Mouse (Mus musculus) kidney, embryonic 14.5 days (tissue): ENCODE data around the gene 1110032A03Rik. TPM values are rescaled to one million over a fixed set of nuclear protein-coding genes. Genes with fewer than 3 reads are reported as not detected.
A peak's percentile ranks its signal among the peaks of the same experiment; 100 is the strongest.

ENCODE experiments used
- ATAC-seq: fragments of 200-750 bp; cut with Nextera tagmentation; 2 replicates; pipeline ENCODE4 v1.8.0; 2017; ENCODE audit warnings: moderate number of reproducible peaks, mild to moderate bottlenecking, moderate TSS enrichment, moderate library complexity; ENCODE audit not compliant: low FRiP score, low TSS enrichment
- H3K27ac ChIP-seq: fragments of 300-500 bp; sonication (generic); 2 replicates; pipeline ENCODE4 v1.5.1; 2014; ENCODE audit warnings: low read depth, mild to moderate bottlenecking, low read length, moderate library complexity, mixed read lengths
- H3K27me3 ChIP-seq: fragments of 300-500 bp; sonication (generic); 2 replicates; pipeline ENCODE4 v1.6.1; 2014; ENCODE audit warnings: mild to moderate bottlenecking, low read length; ENCODE audit not compliant: control insufficient read depth, insufficient read depth
- H3K36me3 ChIP-seq: fragments of 300-500 bp; sonication (generic); 2 replicates; pipeline ENCODE4 v1.6.1; 2014; ENCODE audit warnings: low read length, mixed read lengths; ENCODE audit not compliant: control insufficient read depth, insufficient read depth
- H3K4me1 ChIP-seq: fragments of 300-500 bp; sonication (generic); 2 replicates; pipeline ENCODE4 v1.6.1; 2014; ENCODE audit warnings: low read length, mixed read lengths; ENCODE audit not compliant: control insufficient read depth, insufficient read depth
- H3K4me2 ChIP-seq: fragments of 300-500 bp; sonication (generic); replicated peaks from 2 replicates; pipeline ENCODE4 v1.6.1; 2014; ENCODE audit warnings: low read depth, mild to moderate bottlenecking, low read length
- H3K4me3 ChIP-seq: fragments of 300-500 bp; sonication (generic); 2 replicates; pipeline ENCODE4 v1.5.1; 2014; ENCODE audit warnings: mild to moderate bottlenecking, low read length
- H3K9ac ChIP-seq: fragments of 300-500 bp; sonication (generic); 2 replicates; pipeline ENCODE4 v1.6.1; 2014; ENCODE audit warnings: low read depth, mild to moderate bottlenecking, low read length, moderate library complexity
- H3K9me3 ChIP-seq: fragments of 300-500 bp; sonication (generic); 2 replicates; pipeline ENCODE4 v1.6.1; 2016; ENCODE audit warnings: low read length; ENCODE audit not compliant: control insufficient read depth
- WGBS: fragments of 180-500 bp; shearing (Covaris S2); extraction: QIAGEN DNeasy Blood & Tissue Kit; methylation state at CpG from one replicate; pipeline ENCODE4 v1.1.7; 2014; 5-methylcytosine and 5-hydroxymethylcytosine counted together
- polyA plus RNA-seq: library from polyadenylated mRNA; unstranded; fragments of >200 nt; fragmentation: Nextera tagmentation; extraction: Ambion mirVana; gene quantifications from 2 replicates; pipeline ENCODE4 v1.2.1, GENCODE M21; 2014

Gene 1110032A03Rik
- polyA plus RNA-seq, 1 experiment from 2014 or later: 35.7 TPM

- no peak for ATAC-seq
- Histone ChIP-seq H3K9me3 (no peaks in the 10 kb centered on the region), H3K4me3 (no peak overlapping the region), H3K36me3 (no peaks in the 10 kb centered on the region), H3K27ac (no peak overlapping the region), H3K4me2 (no peak overlapping the region), H3K4me1 (0 out of 2 replicates have a peak, but pooled peaks cover 3% of the 10 kb centered on the region), H3K27me3 (no peaks in the 10 kb centered on the region), H3K9ac (no peak overlapping the region)
- 72% methylated on average over 1 of the region's 1 CpGs for WGBS
Measured at GRCm38 (mm10) chr9:50763331-50763730, 12.0 kb downstream of the 1110032A03Rik start.

GRCm38 (mm10) chr9:50761520-50762243 lies 13.6 kb downstream of the 1110032A03Rik start:
- no peak for ATAC-seq
- H3K4me3 ChIP-seq: no peak overlapping the region
- H3K9me3 ChIP-seq: no peaks in the 10 kb centered on the region
- no peaks in the 10 kb centered on the region for H3K36me3 ChIP-seq
- no peaks in the 10 kb centered on the region for H3K27me3 ChIP-seq
- no peak overlapping the region for H3K9ac ChIP-seq
- 63% methylated on average over 6 of the region's 6 CpGs for WGBS
- H3K27ac ChIP-seq: no peak overlapping the region
- H3K4me1 ChIP-seq: no peaks in the 10 kb centered on the region
- no peak overlapping the region for H3K4me2 ChIP-seq

GRCm38 (mm10) chr9:50756711-50757110 lies 18.6 kb downstream of the 1110032A03Rik start:
- H3K27me3 ChIP-seq: no peaks in the 10 kb centered on the region
- no peak for ATAC-seq
- no peaks in the 10 kb centered on the region for H3K9me3 ChIP-seq
- no peaks in the 10 kb centered on the region for H3K4me1 ChIP-seq
- H3K4me2 ChIP-seq: no peak overlapping the region
- no peak overlapping the region for H3K9ac ChIP-seq
- no peak overlapping the region for H3K27ac ChIP-seq
- H3K36me3 ChIP-seq: no peaks in the 10 kb centered on the region
- WGBS: 61% methylated on average over 5 of the region's 5 CpGs
- H3K4me3 ChIP-seq: no peak overlapping the region

GRCm38 (mm10) chr9:50753947-50754346 lies 21.4 kb downstream of the 1110032A03Rik start:
- Histone ChIP-seq H3K9ac (no peak overlapping the region), H3K27me3 (no peaks in the 10 kb centered on the region), H3K9me3 (no peaks in the 10 kb centered on the region), H3K36me3 (no peaks in the 10 kb centered on the region), H3K4me1 (no peaks in the 10 kb centered on the region), H3K27ac (no peak overlapping the region), H3K4me2 (no peak overlapping the region), H3K4me3 (no peak overlapping the region)
- WGBS: 68% methylated on average over 7 of the region's 7 CpGs
- ATAC-seq: no peak

GRCm38 (mm10) chr9:50752784-50753615 lies 22.3 kb downstream of the 1110032A03Rik start:
- Histone ChIP-seq H3K9ac (no peak overlapping the region), H3K27ac (0 out of 2 replicates have a peak overlapping the region, but pooled peaks have one; percentile 30)

GRCm38 (mm10) chr9:50752054-50752602 lies 23.2 kb downstream of the 1110032A03Rik start, which contains the start of gene Hspb2:
Gene Hspb2, minus strand, starts transcription at chr9:50752354.
- no peaks in the 10 kb centered on the region for H3K4me1 ChIP-seq
- ATAC-seq: peak; percentile 25; the same call in 1 of the 2 replicates
- no peak within 1 kb of the TSS for H3K4me3 ChIP-seq
- no peaks in the 10 kb centered on the region for H3K36me3 ChIP-seq
- 70% methylated on average over 14 of the region's 14 CpGs for WGBS
- no peak within 1 kb of the TSS for H3K4me2 ChIP-seq
- 0 out of 2 replicates have a peak within 1 kb of the TSS, but pooled peaks have one; percentile 30 for H3K27ac ChIP-seq
- no peak within 1 kb of the TSS for H3K9ac ChIP-seq
- H3K9me3 ChIP-seq: no peaks in the 10 kb centered on the region
- H3K27me3 ChIP-seq: 0 out of 2 replicates have a peak, but pooled peaks cover 5% of the 10 kb centered on the region

More at GRCm38 (mm10) chr9:50752784-50753615, 22.3 kb downstream of the 1110032A03Rik start:
- WGBS: 60% methylated on average over 17 of the region's 17 CpGs
- no peak overlapping the region for H3K4me2 ChIP-seq
- H3K36me3 ChIP-seq: no peaks in the 10 kb centered on the region
- peak; percentile 67 for ATAC-seq
- H3K27me3 ChIP-seq: 0 out of 2 replicates have a peak, but pooled peaks cover 3% of the 10 kb centered on the region
- no peak overlapping the region for H3K4me3 ChIP-seq
- H3K9me3 ChIP-seq: no peaks in the 10 kb centered on the region
- no peaks in the 10 kb centered on the region for H3K4me1 ChIP-seq

GRCm38 (mm10) chr9:50751323-50751722 lies 24.0 kb downstream of the 1110032A03Rik start, which contains the start of gene Cryab:
Gene Cryab, plus strand, starts transcription at chr9:50751325.
- no peak within 1 kb of the TSS for H3K27ac ChIP-seq
- no peak within 1 kb of the TSS for H3K9ac ChIP-seq
- no peaks in the 10 kb centered on the region for H3K4me1 ChIP-seq
- no peak within 1 kb of the TSS for H3K4me3 ChIP-seq
- ATAC-seq: no peak
- H3K4me2 ChIP-seq: no peak within 1 kb of the TSS
- no peaks in the 10 kb centered on the region for H3K36me3 ChIP-seq
- WGBS: 77% methylated on average over 22 of the region's 22 CpGs
- H3K27me3 ChIP-seq: 0 out of 2 replicates have a peak, but pooled peaks cover 5% of the 10 kb centered on the region
- no peaks in the 10 kb centered on the region for H3K9me3 ChIP-seq

- Histone ChIP-seq H3K36me3 (no peaks in the 10 kb centered on the region), H3K9me3 (no peaks in the 10 kb centered on the region), H3K27me3 (0 out of 2 replicates have a peak, but pooled peaks cover 5% of the 10 kb centered on the region), H3K4me2 (no peak overlapping the region), H3K9ac (no peak overlapping the region), H3K4me1 (no peaks in the 10 kb centered on the region), H3K4me3 (no peak overlapping the region), H3K27ac (no peak overlapping the region)
- ATAC-seq: no peak
- 72% methylated on average over 6 of the region's 6 CpGs for WGBS
Measured at GRCm38 (mm10) chr9:50750706-50751105, 24.6 kb downstream of the 1110032A03Rik start.
